Mouse (Mus musculus) bone marrow macrophage, adult 2 months (primary cell): Measurements from ENCODE around the gene Mtor.

Experiments used
- CTCF ChIP-seq: IDR thresholded peaks from 2 replicates; pipeline ENCODE4 v1.5.1; 2012; ENCODE audit warnings: low read depth, mild to moderate bottlenecking, low read length, moderate library complexity
- POLR2A ChIP-seq: IDR thresholded peaks from 2 replicates; pipeline ENCODE4 v1.6.1; 2012; ENCODE audit warnings: mild to moderate bottlenecking, low read depth, low read length, borderline replicate concordance

DNA sequence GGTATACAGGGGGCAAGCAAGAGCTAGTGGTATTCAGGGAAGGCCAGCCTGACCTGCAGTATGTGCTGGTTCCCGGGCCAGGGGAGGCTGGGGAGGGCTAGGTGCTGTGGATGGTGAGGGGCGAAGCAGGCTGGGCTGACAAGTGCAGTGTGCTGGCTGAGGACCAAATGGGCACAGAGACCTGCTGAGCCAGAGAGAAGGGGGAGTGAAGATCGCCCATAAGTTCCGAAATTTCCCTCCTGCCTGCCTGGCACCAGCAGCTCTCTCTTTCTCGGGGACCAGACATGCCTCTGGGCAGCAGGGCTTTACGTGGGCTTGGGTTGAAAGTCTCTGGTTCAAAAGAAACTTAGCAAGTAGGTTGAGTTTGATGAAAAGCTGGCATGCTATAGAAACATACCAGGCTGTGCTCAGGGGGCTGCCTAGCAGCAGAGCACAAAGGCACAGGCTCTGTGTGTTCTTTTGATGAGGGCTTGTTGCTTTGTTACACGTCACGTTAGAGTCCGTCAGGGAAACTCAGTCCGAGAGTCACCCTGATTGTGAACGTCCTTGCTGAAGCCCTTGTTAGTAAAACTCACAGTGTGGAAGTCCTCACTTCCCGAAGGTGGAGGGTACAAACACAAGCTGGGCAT, 12.4 kb downstream of the Mtor start:
- TF ChIP-seq CTCF (no peak), POLR2A (no peak)
